Mouse (Mus musculus): ENCODE data around the gene Alkbh5. TPM values are rescaled to one million over a fixed set of nuclear protein-coding genes. Genes with fewer than 3 reads are reported as not detected.

The Alkbh5 gene
- total and polyA plus RNA-seq, 3 experiments = 39.6 to 55.0 (median 42.7) TPM

DNA sequence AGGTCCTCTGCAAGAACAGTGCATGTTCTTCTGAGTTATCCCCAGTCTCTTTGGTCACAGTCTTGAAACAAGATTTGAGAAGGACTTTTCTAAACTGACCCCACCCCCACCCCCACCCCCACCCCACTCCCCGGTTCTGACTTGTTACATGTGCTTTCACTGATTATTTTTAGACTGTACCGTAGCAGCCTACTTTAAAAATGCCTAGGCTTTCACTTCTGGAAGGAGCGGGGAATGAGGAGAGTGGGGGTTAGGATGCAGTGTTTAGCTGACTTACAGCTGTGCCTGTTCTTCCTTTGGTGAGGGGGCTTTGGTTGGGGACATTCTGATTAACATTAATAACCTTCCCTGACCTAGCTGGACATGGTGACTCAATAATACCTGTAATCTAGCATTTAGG lies 11.9 kb downstream of the Alkbh5 start:
- dilution Hi-C loops (cut with MboI; ENCODE audit: extremely low pct_ligation_motif_present, extremely low pct_unique_long_range_greater_than_20kb, low sequenced_read_pairs) (no loop called here), in situ Hi-C loops (cut with MboI; ENCODE audit: low pct_ligation_motif_present, low pct_unique_long_range_greater_than_20kb, low sequenced_read_pairs) (no loop called here)
- no peak for TF ChIP-seq RAD21 (IDR thresholded peaks at IDR 0.05; ENCODE audit: low read depth, low read length)
- TF ChIP-seq MEF2A (IDR thresholded peaks at IDR 0.05; ENCODE audit: borderline replicate concordance, low read depth, low read length) = no peak
- no peak for TF ChIP-seq KAT2A (IDR thresholded peaks at IDR 0.05; ENCODE audit: insufficient replicate concordance, low read length)
- no peak for TF ChIP-seq POLR2AphosphoS2 (IDR thresholded peaks at IDR 0.05; ENCODE audit: low read depth, low read length)
- no peak for TF ChIP-seq MYC (IDR thresholded peaks at IDR 0.05; ENCODE audit: low read depth, low read length)
- no peak for TF ChIP-seq JUND (conservative IDR thresholded peaks at IDR 0.05; ENCODE audit: low read depth, low read length)
- Histone ChIP-seq H3K36me3 (replicated peaks in 1 of 2; ENCODE audit: control insufficient read depth in 1 of 2, insufficient read depth in 1 of 2, low read length in 1 of 2) (peaks cover 45 to 93% of the 10 kb centered on the region in 2 experiments), H3K79me2 (replicated peaks; ENCODE audit: control insufficient read depth, extremely low read depth, insufficient read depth, poor library complexity, severe bottlenecking) (peaks cover 67% of the 10 kb centered on the region), H3K27ac (ENCODE audit: insufficient read depth, low read depth) (no peak overlapping the region), H3K9me3 (replicated peaks; ENCODE audit: low read length) (no peaks in the 10 kb centered on the region), H3K27me3 (replicated peaks) (no peaks in the 10 kb centered on the region), H3K4me2 (ENCODE audit: insufficient read depth, low read depth, poor library complexity, severe bottlenecking) (no peak overlapping the region), H3K4me3 (replicated peaks in 1 of 3; ENCODE audit: low read depth in 2 of 3, low read length in 2 of 3, poor library complexity in 1 of 3) (no peak overlapping the region), H3K9ac (ENCODE audit: insufficient read depth, low read depth) (no peak overlapping the region), H3K4me1 (ENCODE audit: control insufficient read depth in 1 of 2, insufficient read depth in 2 of 2) (peaks cover 5 to 40% of the 10 kb centered on the region in 2 experiments; a peak in 2 of 4 replicates)
- DNase-seq (ENCODE audit: extremely low read depth) = no peak

DNA sequence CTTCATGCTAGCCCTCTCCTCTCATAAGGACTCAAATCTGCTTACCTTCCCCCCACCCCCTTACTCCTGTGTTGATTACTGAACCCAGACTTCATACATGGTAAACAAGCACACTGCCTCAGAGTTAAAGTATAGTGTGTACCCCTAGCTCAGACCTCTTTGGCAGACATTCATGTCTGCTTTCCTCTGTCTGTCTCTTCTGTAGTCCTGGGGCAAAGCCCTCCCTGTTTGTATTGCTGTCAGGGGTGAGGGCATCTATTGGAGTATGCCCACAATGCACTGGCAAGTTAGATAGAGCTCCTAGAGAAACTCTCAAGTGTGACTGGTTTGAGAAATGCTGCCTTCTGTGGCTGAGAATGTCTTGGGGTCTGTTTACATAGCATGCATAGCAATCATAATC lies 16.9 kb downstream of the Alkbh5 start:
- no peak overlapping the region for H3K4me2 ChIP-seq (ENCODE audit: insufficient read depth, low read depth, poor library complexity, severe bottlenecking)
- no peak overlapping the region for H3K4me3 ChIP-seq (replicated peaks in 1 of 3; ENCODE audit: low read depth in 2 of 3, low read length in 2 of 3, poor library complexity in 1 of 3)
- dilution Hi-C loops (cut with MboI; ENCODE audit: extremely low pct_ligation_motif_present, extremely low pct_unique_long_range_greater_than_20kb, low sequenced_read_pairs) (no loop called here), in situ Hi-C loops (cut with MboI; ENCODE audit: low pct_ligation_motif_present, low pct_unique_long_range_greater_than_20kb, low sequenced_read_pairs) (no loop called here)
- no peaks in the 10 kb centered on the region for H3K27me3 ChIP-seq (replicated peaks)
- no peaks in the 10 kb centered on the region for H3K9me3 ChIP-seq (replicated peaks; ENCODE audit: low read length)
- peaks cover 0 to 7% of the 10 kb centered on the region in 2 experiments; a peak in 1 of 4 replicates for H3K4me1 ChIP-seq (ENCODE audit: control insufficient read depth in 1 of 2, insufficient read depth in 2 of 2)
- DNase-seq (ENCODE audit: extremely low read depth) = no peak
- TF ChIP-seq MEF2A (IDR thresholded peaks at IDR 0.05; ENCODE audit: borderline replicate concordance, low read depth, low read length) (no peak), MXI1 (IDR thresholded peaks at IDR 0.05; ENCODE audit: low read depth, low read length) (no peak), BHLHE40 (IDR thresholded peaks at IDR 0.05; ENCODE audit: low read depth, low read length) (no peak), USF1 (IDR thresholded peaks at IDR 0.05; ENCODE audit: low read depth, low read length) (no peak), JUN (IDR thresholded peaks at IDR 0.05; ENCODE audit: insufficient read depth, low read depth, low read length) (no peak), NRF1 (IDR thresholded peaks at IDR 0.05; ENCODE audit: low read depth, low read length) (no peak), ZC3H11A (IDR thresholded peaks at IDR 0.05; ENCODE audit: low read depth, low read length) (no peak), PAX5 (IDR thresholded peaks at IDR 0.05; ENCODE audit: low read length) (no peak), RAD21 (IDR thresholded peaks at IDR 0.05; ENCODE audit: low read depth, low read length) (no peak), POLR2A (IDR thresholded peaks at IDR 0.05; ENCODE audit: low read depth, low read length) (no peak), TCF12 (IDR thresholded peaks at IDR 0.05; ENCODE audit: low read depth, low read length) (no peak)
- H3K27ac ChIP-seq (ENCODE audit: insufficient read depth, low read depth) = no peak overlapping the region
- H3K36me3 ChIP-seq (replicated peaks in 1 of 2; ENCODE audit: control insufficient read depth in 1 of 2, insufficient read depth in 1 of 2, low read length in 1 of 2) = peaks cover 72 to 98% of the 10 kb centered on the region in 2 experiments
- H3K79me2 ChIP-seq (replicated peaks; ENCODE audit: control insufficient read depth, extremely low read depth, insufficient read depth, poor library complexity, severe bottlenecking) = peaks cover 26% of the 10 kb centered on the region
- H3K9ac ChIP-seq (ENCODE audit: insufficient read depth, low read depth) = no peak overlapping the region

All from CH12.LX (cell line).